Mouse (Mus musculus) megakaryocyte, embryonic 14.5 days (primary cell): ENCODE data around the gene Ddx4. TPM values are rescaled to one million over a fixed set of nuclear protein-coding genes. Genes with fewer than 3 reads are reported as not detected.
"Not testable (repeated sequence)": the region's sequence is repeated elsewhere in the genome, so short reads cannot be mapped to it uniquely, and the experiment has no call there.

Experiments
- H3K27me3 ChIP-seq: replicated peaks from 2 replicates; pipeline ENCODE3; 2012; ENCODE audit warnings: inconsistent platforms
- H3K36me3 ChIP-seq: replicated peaks from 2 replicates; pipeline ENCODE3; 2012; ENCODE audit warnings: low read length, inconsistent platforms, mixed read lengths
- H3K4me1 ChIP-seq: 2 replicates; pipeline ENCODE4 v1.6.1; 2012; ENCODE audit warnings: inconsistent platforms
- H3K4me3 ChIP-seq: replicated peaks from 2 replicates; pipeline ENCODE3; 2012; ENCODE audit warnings: moderate library complexity, mild to moderate bottlenecking, inconsistent platforms
- H3K9me3 ChIP-seq: 2 replicates; pipeline ENCODE4 v1.6.1; 2012; ENCODE audit warnings: inconsistent platforms
- FLI1 ChIP-seq: IDR thresholded peaks from 2 replicates; pipeline ENCODE4 v1.6.1; 2012; ENCODE audit warnings: low read length, inconsistent platforms, mixed read lengths
- GATA1 ChIP-seq: IDR thresholded peaks from 3 replicates; pipeline ENCODE4 v1.6.1; 2012; ENCODE audit warnings: mixed read lengths, low read length, inconsistent platforms, borderline replicate concordance
- polyA plus RNA-seq: library from polyadenylated mRNA; stranded (reverse); fragments of >175 nt; gene quantifications from 2 replicates; pipeline ENCODE4 v1.2.3, GENCODE M21; 2012; ENCODE audit warnings: low replicate concordance; ENCODE audit not compliant: insufficient read depth

The Ddx4 gene
- polyA plus RNA-seq, 1 experiment = not detected

GRCm38 (mm10) chr13:112590254-112590653 lies 62.0 kb downstream of the Ddx4 start:
- TF ChIP-seq FLI1 (no peak), GATA1 (no peak)
- Histone ChIP-seq H3K4me1 (no peaks in the 10 kb centered on the region), H3K9me3 (0 out of 2 replicates have a peak, but pooled peaks cover 3% of the 10 kb centered on the region), H3K27me3 (peaks cover 2% of the 10 kb centered on the region), H3K36me3 (no peaks in the 10 kb centered on the region), H3K4me3 (no peak overlapping the region)

- no peak overlapping the region for H3K4me3 ChIP-seq
- no peaks in the 10 kb centered on the region for H3K4me1 ChIP-seq
- H3K27me3 ChIP-seq = peaks cover 2% of the 10 kb centered on the region
- H3K36me3 ChIP-seq = no peaks in the 10 kb centered on the region
- H3K9me3 ChIP-seq = 0 out of 2 replicates have a peak, but pooled peaks cover 3% of the 10 kb centered on the region
- TF ChIP-seq FLI1 = no peak
- no peak for TF ChIP-seq GATA1
Observed at GRCm38 (mm10) chr13:112589625-112590024, 62.6 kb downstream of the Ddx4 start.

- Histone ChIP-seq H3K4me1 (no peaks in the 10 kb centered on the region), H3K27me3 (no peaks in the 10 kb centered on the region), H3K36me3 (no peaks in the 10 kb centered on the region), H3K4me3 (no peak overlapping the region), H3K9me3 (0 out of 2 replicates have a peak, but pooled peaks cover 3% of the 10 kb centered on the region)
- no peak for TF ChIP-seq GATA1
- no peak for TF ChIP-seq FLI1
Observed at GRCm38 (mm10) chr13:112584556-112585237, 67.6 kb downstream of the Ddx4 start.

GRCm38 (mm10) chr13:112582291-112582690 lies 70.0 kb downstream of the Ddx4 start:
- TF ChIP-seq GATA1 (no peak), FLI1 (no peak)

GRCm38 (mm10) chr13:112581796-112582195 lies 70.5 kb downstream of the Ddx4 start:
- Histone ChIP-seq H3K27me3 (no peaks in the 10 kb centered on the region), H3K4me1 (no peaks in the 10 kb centered on the region), H3K4me3 (no peak overlapping the region), H3K9me3 (no peaks in the 10 kb centered on the region), H3K36me3 (no peaks in the 10 kb centered on the region)
- TF ChIP-seq GATA1 (no peak), FLI1 (no peak)

More at GRCm38 (mm10) chr13:112582291-112582690, 70.0 kb downstream of the Ddx4 start:
- Histone ChIP-seq H3K4me3 (no peak overlapping the region), H3K36me3 (no peaks in the 10 kb centered on the region), H3K9me3 (no peaks in the 10 kb centered on the region), H3K27me3 (no peaks in the 10 kb centered on the region), H3K4me1 (no peaks in the 10 kb centered on the region)

- no peaks in the 10 kb centered on the region for H3K9me3 ChIP-seq
- no peak overlapping the region for H3K4me3 ChIP-seq
- H3K27me3 ChIP-seq = no peaks in the 10 kb centered on the region
- TF ChIP-seq FLI1 (no peak), GATA1 (no peak)
- H3K4me1 ChIP-seq = no peaks in the 10 kb centered on the region
- H3K36me3 ChIP-seq = no peaks in the 10 kb centered on the region
Observed at GRCm38 (mm10) chr13:112580590-112581320, 71.5 kb downstream of the Ddx4 start.

- not testable (repeated sequence) for H3K4me3 ChIP-seq, H3K36me3 ChIP-seq, H3K4me1 ChIP-seq, H3K9me3 ChIP-seq, H3K27me3 ChIP-seq
Observed at GRCm38 (mm10) chr13:112578041-112578440, 74.2 kb downstream of the Ddx4 start.

- H3K36me3 ChIP-seq = no peaks in the 10 kb centered on the region
Observed at GRCm38 (mm10) chr13:112573800-112574199, 78.5 kb downstream of the Ddx4 start.

GRCm38 (mm10) chr13:112570768-112571167 lies 81.5 kb downstream of the Ddx4 start:
- H3K36me3 ChIP-seq = no peaks in the 10 kb centered on the region
- TF ChIP-seq FLI1 = no peak
- TF ChIP-seq GATA1 = no peak
- H3K27me3 ChIP-seq = no peaks in the 10 kb centered on the region
- no peaks in the 10 kb centered on the region for H3K4me1 ChIP-seq
- no peaks in the 10 kb centered on the region for H3K9me3 ChIP-seq
- no peak overlapping the region for H3K4me3 ChIP-seq

More at GRCm38 (mm10) chr13:112573800-112574199, 78.5 kb downstream of the Ddx4 start:
- Histone ChIP-seq H3K9me3 (no peaks in the 10 kb centered on the region), H3K4me3 (no peak overlapping the region), H3K27me3 (no peaks in the 10 kb centered on the region), H3K4me1 (no peaks in the 10 kb centered on the region)
- TF ChIP-seq FLI1 (no peak), GATA1 (no peak)

GRCm38 (mm10) chr13:112569606-112570005 lies 82.7 kb downstream of the Ddx4 start:
- no peaks in the 10 kb centered on the region for H3K27me3 ChIP-seq
- no peaks in the 10 kb centered on the region for H3K4me1 ChIP-seq
- TF ChIP-seq GATA1 (no peak), FLI1 (no peak)

More at GRCm38 (mm10) chr13:112569606-112570005, 82.7 kb downstream of the Ddx4 start:
- Histone ChIP-seq H3K36me3 (no peaks in the 10 kb centered on the region), H3K4me3 (no peak overlapping the region), H3K9me3 (no peaks in the 10 kb centered on the region)
